Mouse (Mus musculus): ENCODE measurements around the gene Sesn1.

DNA sequence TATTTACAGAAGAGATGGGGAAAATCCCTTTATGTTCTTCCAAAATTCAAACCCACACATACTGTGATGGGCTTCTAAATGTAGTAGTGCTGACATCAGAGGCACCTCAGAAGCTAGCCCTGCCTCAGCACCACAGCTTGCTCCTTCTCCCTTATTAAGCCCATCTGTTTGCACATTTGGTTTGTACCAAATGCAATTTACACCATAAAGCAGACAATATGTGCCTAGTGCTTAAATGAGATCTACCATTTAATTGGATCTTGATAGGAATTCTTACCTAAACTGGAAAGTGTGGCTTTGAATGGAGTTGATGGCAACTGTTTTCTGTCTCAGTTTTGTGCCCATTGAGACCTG lies 125.7 kb downstream of the Sesn1 start:
- no peak for TF ChIP-seq CTCF (IDR thresholded peaks at IDR 0.05; ENCODE audit: extremely low read depth, insufficient read length, insufficient replicate concordance, low read depth, low read length)
- no peak for TF ChIP-seq POLR2A (IDR thresholded peaks at IDR 0.05; ENCODE audit: low read depth, low read length)

Measured in small intestine, adult 2 months (tissue).